Mouse (Mus musculus): ENCODE measurements around the gene BC052040.

Gene BC052040

GRCm38 (mm10) chr2:115609020-115609419, 27.5 kb downstream of the BC052040 start:
- H3K36me3 ChIP-seq (ENCODE audit: insufficient read depth, low read length), result no peaks in the 10 kb centered on the region; the same call in 1 of the 2 replicates
- no peak overlapping the region for H3K4me3 ChIP-seq (replicated peaks; ENCODE audit: low read length)
- peaks cover 34% of the 10 kb centered on the region for H3K4me1 ChIP-seq (replicated peaks; ENCODE audit: low read depth, low read length)
- no peaks in the 10 kb centered on the region for H3K27me3 ChIP-seq (ENCODE audit: insufficient read depth, low read length)
- TF ChIP-seq POU5F1 (IDR thresholded peaks at IDR 0.05; ENCODE audit: borderline replicate concordance, low read length) (no peak), CTCF (conservative IDR thresholded peaks at IDR 0.05; ENCODE audit: low read length) (no peak), NANOG (IDR thresholded peaks at IDR 0.05; ENCODE audit: borderline replicate concordance, low read length) (no peak)
- H3K9me3 ChIP-seq (ENCODE audit: low read length), result peaks cover 2% of the 10 kb centered on the region; the same call in 1 of the 2 replicates

- TF ChIP-seq NANOG (IDR thresholded peaks at IDR 0.05; ENCODE audit: borderline replicate concordance, low read length), result no peak
- TF ChIP-seq POU5F1 (IDR thresholded peaks at IDR 0.05; ENCODE audit: borderline replicate concordance, low read length), result no peak
- no peak for TF ChIP-seq CTCF (conservative IDR thresholded peaks at IDR 0.05; ENCODE audit: low read length)
- no peaks in the 10 kb centered on the region for H3K27me3 ChIP-seq (ENCODE audit: insufficient read depth, low read length)
- H3K9me3 ChIP-seq (ENCODE audit: low read length), result peaks cover 2% of the 10 kb centered on the region; the same call in 1 of the 2 replicates
- H3K4me3 ChIP-seq (replicated peaks; ENCODE audit: low read length), result no peak overlapping the region
- no peaks in the 10 kb centered on the region; the same call in 1 of the 2 replicates for H3K36me3 ChIP-seq (ENCODE audit: insufficient read depth, low read length)
- peaks cover 24% of the 10 kb centered on the region for H3K4me1 ChIP-seq (replicated peaks; ENCODE audit: low read depth, low read length)
These were observed 28.6 kb downstream of the BC052040 start for GRCm38 (mm10) chr2:115610092-115610491.

- peaks cover 21% of the 10 kb centered on the region for H3K4me1 ChIP-seq (replicated peaks; ENCODE audit: low read depth, low read length)
- no peaks in the 10 kb centered on the region; the same call in 1 of the 2 replicates for H3K36me3 ChIP-seq (ENCODE audit: insufficient read depth, low read length)
- TF ChIP-seq POU5F1 (IDR thresholded peaks at IDR 0.05; ENCODE audit: borderline replicate concordance, low read length) (no peak), NANOG (IDR thresholded peaks at IDR 0.05; ENCODE audit: borderline replicate concordance, low read length) (no peak), CTCF (conservative IDR thresholded peaks at IDR 0.05; ENCODE audit: low read length) (no peak)
- H3K4me3 ChIP-seq (replicated peaks; ENCODE audit: low read length), result no peak overlapping the region
- H3K9me3 ChIP-seq (ENCODE audit: low read length), result peaks cover 2% of the 10 kb centered on the region; the same call in 1 of the 2 replicates
- no peaks in the 10 kb centered on the region for H3K27me3 ChIP-seq (ENCODE audit: insufficient read depth, low read length)
These were observed 29.0 kb downstream of the BC052040 start for GRCm38 (mm10) chr2:115610503-115610902.

GRCm38 (mm10) chr2:115613830-115614520, 32.5 kb downstream of the BC052040 start:
- TF ChIP-seq POU5F1 (IDR thresholded peaks at IDR 0.05; ENCODE audit: borderline replicate concordance, low read length), result no peak
- TF ChIP-seq NANOG (IDR thresholded peaks at IDR 0.05; ENCODE audit: borderline replicate concordance, low read length), result no peak
- no peak for TF ChIP-seq CTCF (conservative IDR thresholded peaks at IDR 0.05; ENCODE audit: low read length)
- Histone ChIP-seq H3K4me1 (replicated peaks; ENCODE audit: low read depth, low read length) (peaks cover 8% of the 10 kb centered on the region; the same call in 1 of the 2 replicates), H3K9me3 (ENCODE audit: low read length) (peaks cover 2% of the 10 kb centered on the region; the same call in 1 of the 2 replicates)

GRCm38 (mm10) chr2:115628471-115628870, 47.0 kb downstream of the BC052040 start:
- H3K9me3 ChIP-seq (ENCODE audit: low read length), result peaks cover 10% of the 10 kb centered on the region
- TF ChIP-seq POU5F1 (IDR thresholded peaks at IDR 0.05; ENCODE audit: borderline replicate concordance, low read length) (no peak), CTCF (conservative IDR thresholded peaks at IDR 0.05; ENCODE audit: low read length) (no peak), NANOG (IDR thresholded peaks at IDR 0.05; ENCODE audit: borderline replicate concordance, low read length) (no peak)
- H3K4me3 ChIP-seq (replicated peaks; ENCODE audit: low read length), result no peak overlapping the region
- H3K4me1 ChIP-seq (replicated peaks; ENCODE audit: low read depth, low read length), result no peaks in the 10 kb centered on the region
- H3K27me3 ChIP-seq (ENCODE audit: insufficient read depth, low read length), result no peaks in the 10 kb centered on the region
- peaks cover 32% of the 10 kb centered on the region for H3K36me3 ChIP-seq (ENCODE audit: insufficient read depth, low read length)

More at GRCm38 (mm10) chr2:115613830-115614520, 32.5 kb downstream of the BC052040 start:
- Histone ChIP-seq H3K36me3 (ENCODE audit: insufficient read depth, low read length) (no peaks in the 10 kb centered on the region), H3K27me3 (ENCODE audit: insufficient read depth, low read length) (no peaks in the 10 kb centered on the region), H3K4me3 (replicated peaks; ENCODE audit: low read length) (no peak overlapping the region)

GRCm38 (mm10) chr2:115631031-115631434, 49.5 kb downstream of the BC052040 start:
- Histone ChIP-seq H3K36me3 (ENCODE audit: insufficient read depth, low read length) (peaks cover 46% of the 10 kb centered on the region), H3K27me3 (ENCODE audit: insufficient read depth, low read length) (no peaks in the 10 kb centered on the region), H3K9me3 (ENCODE audit: low read length) (peaks cover 10% of the 10 kb centered on the region), H3K4me3 (replicated peaks; ENCODE audit: low read length) (no peak overlapping the region), H3K4me1 (replicated peaks; ENCODE audit: low read depth, low read length) (no peaks in the 10 kb centered on the region)
- TF ChIP-seq POU5F1 (IDR thresholded peaks at IDR 0.05; ENCODE audit: borderline replicate concordance, low read length) (no peak), CTCF (conservative IDR thresholded peaks at IDR 0.05; ENCODE audit: low read length) (no peak), NANOG (IDR thresholded peaks at IDR 0.05; ENCODE audit: borderline replicate concordance, low read length) (no peak)

- H3K27me3 ChIP-seq (ENCODE audit: insufficient read depth, low read length), result no peaks in the 10 kb centered on the region
- peaks cover 53% of the 10 kb centered on the region for H3K36me3 ChIP-seq (ENCODE audit: insufficient read depth, low read length)
- no peak overlapping the region for H3K4me3 ChIP-seq (replicated peaks; ENCODE audit: low read length)
- no peak for TF ChIP-seq NANOG (IDR thresholded peaks at IDR 0.05; ENCODE audit: borderline replicate concordance, low read length)
- no peak for TF ChIP-seq CTCF (conservative IDR thresholded peaks at IDR 0.05; ENCODE audit: low read length)
- no peak for TF ChIP-seq POU5F1 (IDR thresholded peaks at IDR 0.05; ENCODE audit: borderline replicate concordance, low read length)
- H3K9me3 ChIP-seq (ENCODE audit: low read length), result peaks cover 10% of the 10 kb centered on the region
- no peaks in the 10 kb centered on the region for H3K4me1 ChIP-seq (replicated peaks; ENCODE audit: low read depth, low read length)
These were observed 50.3 kb downstream of the BC052040 start for GRCm38 (mm10) chr2:115631826-115632225.

- no peaks in the 10 kb centered on the region for H3K27me3 ChIP-seq (ENCODE audit: insufficient read depth, low read length)
- TF ChIP-seq CTCF (conservative IDR thresholded peaks at IDR 0.05; ENCODE audit: low read length) (no peak), POU5F1 (IDR thresholded peaks at IDR 0.05; ENCODE audit: borderline replicate concordance, low read length) (no peak), NANOG (IDR thresholded peaks at IDR 0.05; ENCODE audit: borderline replicate concordance, low read length) (no peak)
- peaks cover 20% of the 10 kb centered on the region for H3K36me3 ChIP-seq (ENCODE audit: insufficient read depth, low read length)
- H3K4me3 ChIP-seq (replicated peaks; ENCODE audit: low read length), result no peak overlapping the region
- peaks cover 3% of the 10 kb centered on the region; the same call in 1 of the 2 replicates for H3K9me3 ChIP-seq (ENCODE audit: low read length)
- no peaks in the 10 kb centered on the region for H3K4me1 ChIP-seq (replicated peaks; ENCODE audit: low read depth, low read length)
These were observed 68.7 kb downstream of the BC052040 start for GRCm38 (mm10) chr2:115650203-115650602.
